Mouse (Mus musculus) adrenal gland, adult 18-20 months (tissue): ENCODE results near the gene Capza2. TPM values are rescaled to one million over a fixed set of nuclear protein-coding genes. Genes with fewer than 3 reads are reported as not detected.

Experiments used
- DNase-seq, 2 experiments: peaks; one replicate each; pipeline ENCODE4 v3.0.0; 2021 to 2022; ENCODE audit warnings: low spot score in 2 of 2
- long read RNA-seq, 2 experiments: library from polyadenylated mRNA; stranded (forward); transcript quantifications; one replicate each; pipeline ENCODE4 v2.0.0; 2021
- total RNA-seq, 2 experiments: library from RNA; stranded (reverse); gene quantifications; 1 replicate in 1 of 2; 2 replicates in 1 of 2; pipeline ENCODE4 v1.2.3; 2021

The Capza2 gene
- 100 to 1,000 TPM; 126 to 161 TPM for total RNA-seq
- long read RNA-seq, experiment 1, transcript Capza2-201 (10 exons, 2,537 nt): major isoform, 193 of 198 reads
- long read RNA-seq, experiment 1, partial matches to known transcripts: 0 of 198 reads
- long read RNA-seq, experiment 1, other reads (novel, unspliced or antisense): 5 of 198 reads
- long read RNA-seq, experiment 2, transcript Capza2-201 (10 exons, 2,537 nt): major isoform, 602 of 627 reads
- long read RNA-seq, experiment 2, transcript Capza2-202 (10 exons, 1,046 nt): minor isoform, 8 of 627 reads
- long read RNA-seq, experiment 2, partial matches to known transcripts: 5 of 627 reads
- long read RNA-seq, experiment 2, other reads (novel, unspliced or antisense): 11 of 627 reads

GRCm38 (mm10) chr6:17635615-17636284, at the start of gene Capza2:
TSS of gene Capza2 (plus strand) at chr6:17636234.
- no peak for DNase-seq

- DNase-seq: peak; percentile 71 to 75
Measured at GRCm38 (mm10) chr6:17589049-17589952, 46.7 kb upstream of the Capza2 start.

- DNase-seq: no peak
Measured at GRCm38 (mm10) chr6:17589953-17590627, 45.9 kb upstream of the Capza2 start.

- DNase-seq: no peak
Measured at GRCm38 (mm10) chr6:17593971-17594370, 42.1 kb upstream of the Capza2 start.

GRCm38 (mm10) chr6:17595712-17596462, 40.1 kb upstream of the Capza2 start:
- DNase-seq: no peak

GRCm38 (mm10) chr6:17599373-17599772, 36.7 kb upstream of the Capza2 start:
- DNase-seq: no peak

GRCm38 (mm10) chr6:17601526-17601925, 34.5 kb upstream of the Capza2 start:
- DNase-seq: no peak

GRCm38 (mm10) chr6:17606915-17607314, 29.1 kb upstream of the Capza2 start:
- DNase-seq: no peak

GRCm38 (mm10) chr6:17611352-17612010, 24.6 kb upstream of the Capza2 start:
- DNase-seq: no peak

- DNase-seq: no peak
Measured at GRCm38 (mm10) chr6:17612652-17613051, 23.4 kb upstream of the Capza2 start.

GRCm38 (mm10) chr6:17620823-17621222, 15.2 kb upstream of the Capza2 start:
- no peak for DNase-seq

- DNase-seq: no peak
Measured at GRCm38 (mm10) chr6:17621436-17621835, 14.6 kb upstream of the Capza2 start.

- DNase-seq: no peak
Measured at GRCm38 (mm10) chr6:17628701-17629455, 7.2 kb upstream of the Capza2 start.

GRCm38 (mm10) chr6:17629756-17630155, 6.3 kb upstream of the Capza2 start:
- DNase-seq: no peak

- no peak for DNase-seq
Measured at GRCm38 (mm10) chr6:17631611-17632010, 4.4 kb upstream of the Capza2 start.

GRCm38 (mm10) chr6:17633819-17634218, 2.2 kb upstream of the Capza2 start:
- DNase-seq: no peak

GRCm38 (mm10) chr6:17634992-17635391, 1.0 kb upstream of the Capza2 start:
- DNase-seq: no peak

GRCm38 (mm10) chr6:17636764-17637170, 733 bp downstream of the Capza2 start:
- DNase-seq: peak; percentile 93 to 96
